Mouse (Mus musculus): ENCODE data around the gene Hist1h3f. TPM values are rescaled to one million over a fixed set of nuclear protein-coding genes. Genes with fewer than 3 reads are reported as not detected.

The Hist1h3f gene
- 10 to 100 TPM; 21.6 to 40.3 TPM for total RNA-seq (2021)
- long read RNA-seq, experiment 1, result 0 reads
- long read RNA-seq, experiment 2, result 0 reads

DNA sequence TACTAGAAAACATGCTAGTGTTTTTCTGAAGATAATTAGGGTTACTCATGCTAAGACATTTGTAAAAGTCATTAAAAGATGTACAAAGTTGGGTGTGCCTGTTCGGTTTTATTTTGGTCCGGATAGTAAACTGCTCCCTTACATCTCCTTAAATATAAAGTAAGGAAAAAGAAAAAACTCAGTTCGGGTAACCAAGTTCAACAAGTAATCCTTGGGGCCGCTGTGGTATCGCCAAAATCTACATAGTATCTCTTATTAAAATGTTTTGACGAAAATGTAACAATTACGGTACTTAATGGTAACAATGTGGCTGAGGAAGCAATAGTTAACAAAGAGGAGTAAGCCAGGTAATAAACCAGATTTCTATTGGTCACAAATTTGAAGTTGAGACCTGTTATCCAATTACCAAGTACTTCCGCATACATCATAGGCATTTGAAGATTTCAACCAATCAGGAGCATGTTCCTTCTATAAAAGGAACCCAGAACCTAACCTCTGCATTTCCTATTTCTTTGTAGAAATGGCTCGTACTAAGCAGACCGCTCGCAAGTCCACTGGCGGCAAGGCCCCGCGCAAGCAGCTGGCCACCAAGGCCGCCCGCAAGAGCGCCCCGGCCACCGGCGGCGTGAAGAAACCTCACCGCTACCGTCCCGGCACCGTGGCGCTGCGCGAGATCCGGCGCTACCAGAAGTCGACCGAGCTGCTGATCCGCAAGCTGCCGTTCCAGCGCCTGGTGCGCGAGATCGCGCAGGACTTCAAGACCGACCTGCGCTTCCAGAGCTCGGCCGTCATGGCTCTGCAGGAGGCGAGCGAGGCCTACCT lies at the start of gene Hist1h3f:
Gene Hist1h3f, plus strand, starts transcription at position 88 of the 822 bp plus-strand sequence.
- DNase-seq, result peak; percentile 68
- intact Hi-C loops (cut with DNase I), result loop anchor here (5.0 kb wide), 1 partner anchor 153 kb away; the partner anchor contains the start of genes Hist1h1t and Hist1h4c

DNA sequence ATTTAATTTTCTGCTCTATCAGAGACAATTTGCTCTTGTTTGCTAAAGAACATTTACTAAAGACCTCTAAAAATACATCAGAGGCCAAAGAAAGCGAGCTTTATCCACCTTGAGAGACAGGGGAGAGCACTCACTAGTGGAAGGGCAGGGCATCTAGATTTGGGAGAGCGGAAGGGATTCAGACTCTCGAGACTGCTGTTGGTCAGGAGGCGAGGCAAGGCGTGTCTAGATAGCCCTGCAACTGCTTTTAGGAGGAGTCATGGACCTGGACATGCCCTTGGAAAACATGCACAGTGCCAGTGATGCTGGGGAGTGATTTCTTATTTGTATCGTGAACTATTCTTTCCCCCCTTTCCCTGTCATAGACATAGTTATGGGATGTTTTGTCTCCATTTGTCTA lies 48.3 kb upstream of the Hist1h3f start:
- DNase-seq, result no peak
- intact Hi-C loops (cut with DNase I), result no loop called here

DNA sequence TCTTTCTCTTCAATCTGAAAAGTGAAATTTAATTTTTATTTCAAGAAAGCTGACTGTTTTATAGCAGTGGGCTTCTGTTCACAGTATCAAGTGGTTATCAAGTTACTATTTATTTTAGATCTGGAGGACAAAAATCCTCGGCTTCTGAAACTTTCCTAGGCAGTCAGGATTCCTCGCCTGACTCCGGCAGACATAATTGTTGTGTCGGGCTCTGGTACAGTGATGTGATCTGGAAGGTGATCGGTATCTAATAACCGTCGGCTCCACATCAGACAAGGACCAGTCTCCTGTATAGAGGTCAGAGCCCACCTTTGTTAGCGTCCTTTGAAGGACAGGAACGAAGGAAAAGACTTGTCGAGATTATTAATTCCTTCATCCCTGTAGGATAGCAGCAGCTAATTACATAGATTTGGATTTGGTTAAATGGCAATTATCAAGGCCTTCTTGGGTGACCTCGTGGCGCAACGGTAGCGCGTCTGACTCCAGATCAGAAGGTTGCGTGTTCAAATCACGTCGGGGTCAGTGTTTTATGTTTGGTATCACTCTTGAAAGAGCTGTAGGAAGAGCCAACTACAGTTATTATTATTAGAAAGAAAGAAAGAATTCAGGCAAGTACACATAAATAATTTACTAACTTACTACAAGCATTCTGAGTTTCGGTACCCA lies 46.1 kb upstream of the Hist1h3f start:
- DNase-seq, result no peak
- intact Hi-C loops (cut with DNase I), result no loop called here

DNA sequence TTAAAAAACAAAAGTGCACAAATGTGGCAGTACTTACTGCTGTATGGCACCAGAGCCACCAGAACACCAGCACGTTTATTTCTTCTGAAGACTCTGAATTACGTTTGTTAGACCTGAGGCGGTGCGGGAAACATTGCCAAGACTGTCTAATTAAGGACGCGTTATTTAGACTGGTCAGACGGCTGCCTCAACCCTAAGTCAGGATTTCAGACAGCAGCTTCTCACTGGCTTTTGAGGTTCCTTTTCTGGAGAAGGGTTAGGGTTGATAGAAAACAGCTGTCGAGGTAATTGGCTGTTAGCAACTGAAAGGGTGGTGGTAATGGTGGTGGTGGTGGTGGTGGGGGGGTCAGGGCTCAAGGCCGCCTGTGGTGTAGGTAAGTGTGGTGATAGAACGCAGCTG lies 45.2 kb upstream of the Hist1h3f start:
- intact Hi-C loops (cut with DNase I), result no loop called here
- DNase-seq, result no peak

- intact Hi-C loops (cut with DNase I), result no loop called here
- DNase-seq, result no peak
These were observed 43.9 kb upstream of the Hist1h3f start for GRCm38 (mm10) chr13:23499943-23500342.

- peak in 1 of 2 experiments; percentile 22 for DNase-seq
- intact Hi-C loops (cut with DNase I), result no loop called here
These were observed 43.2 kb upstream of the Hist1h3f start for GRCm38 (mm10) chr13:23500424-23501200.

- DNase-seq, result no peak
- intact Hi-C loops (cut with DNase I), result no loop called here
These were observed 42.3 kb upstream of the Hist1h3f start for GRCm38 (mm10) chr13:23501511-23501910.

- no peak for DNase-seq
- intact Hi-C loops (cut with DNase I), result no loop called here
These were observed 41.8 kb upstream of the Hist1h3f start for GRCm38 (mm10) chr13:23502031-23502567.

DNA sequence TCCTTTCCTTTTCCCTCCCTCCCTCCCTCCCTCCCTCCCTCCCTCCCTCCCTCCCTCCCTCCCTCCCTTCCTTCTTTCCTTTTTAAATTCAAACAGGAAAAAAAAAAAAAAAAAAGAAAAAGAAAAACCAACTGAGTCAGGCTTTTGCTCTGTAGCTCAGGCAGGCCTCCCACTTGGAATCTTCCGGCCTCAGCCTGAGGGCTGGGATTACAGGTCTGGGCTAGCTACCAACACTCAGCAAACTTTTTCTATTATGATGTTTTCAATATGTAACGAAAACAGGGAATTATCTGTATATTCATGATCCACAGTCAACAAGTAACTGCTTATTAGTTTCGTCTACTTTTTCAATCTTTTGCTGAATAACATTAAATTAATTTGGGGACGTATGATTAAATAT lies 40.9 kb upstream of the Hist1h3f start:
- intact Hi-C loops (cut with DNase I), result no loop called here

GRCm38 (mm10) chr13:23503797-23504196 lies 40.1 kb upstream of the Hist1h3f start:
- peak in 1 of 2 experiments; percentile 58 for DNase-seq
- intact Hi-C loops (cut with DNase I), result no loop called here

More for the DNA sequence above, 40.9 kb upstream of the Hist1h3f start:
- DNase-seq, result no peak

DNA sequence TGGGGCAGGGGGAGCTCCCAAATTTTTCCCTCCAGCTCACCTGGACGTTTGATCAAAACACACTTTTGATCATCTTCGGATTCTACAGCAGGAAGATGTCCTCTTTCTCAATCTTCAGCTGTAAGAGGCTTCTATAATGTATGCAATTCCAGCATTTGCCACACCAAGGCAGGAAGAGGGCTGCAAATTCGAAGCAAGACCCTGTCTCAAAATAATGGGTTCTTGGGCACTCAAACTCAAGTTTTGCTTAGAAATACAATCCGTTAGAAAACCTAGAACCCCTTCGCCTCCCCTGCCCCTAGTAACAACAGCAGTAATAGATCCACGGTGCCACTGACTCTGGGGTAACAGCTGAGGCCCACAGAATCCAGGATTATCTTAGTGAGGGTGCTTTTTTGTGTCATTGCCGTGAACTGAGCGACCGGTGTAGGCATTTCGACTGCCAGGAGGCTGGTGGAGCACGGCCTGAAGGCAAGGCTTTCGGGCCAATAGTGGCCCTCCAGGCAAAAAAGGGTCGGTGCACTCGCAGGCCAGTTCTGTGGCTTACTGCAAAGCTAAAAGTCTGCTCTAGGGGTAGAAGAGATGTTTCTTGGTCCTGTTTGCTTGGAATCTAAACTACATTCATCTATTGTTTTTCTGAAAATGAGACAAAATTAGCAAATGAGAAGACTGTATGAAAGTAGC lies 38.0 kb upstream of the Hist1h3f start:
- no peak for DNase-seq
- intact Hi-C loops (cut with DNase I), result no loop called here

GRCm38 (mm10) chr13:23506351-23506750 lies 37.5 kb upstream of the Hist1h3f start:
- intact Hi-C loops (cut with DNase I), result no loop called here
- DNase-seq, result no peak

DNA sequence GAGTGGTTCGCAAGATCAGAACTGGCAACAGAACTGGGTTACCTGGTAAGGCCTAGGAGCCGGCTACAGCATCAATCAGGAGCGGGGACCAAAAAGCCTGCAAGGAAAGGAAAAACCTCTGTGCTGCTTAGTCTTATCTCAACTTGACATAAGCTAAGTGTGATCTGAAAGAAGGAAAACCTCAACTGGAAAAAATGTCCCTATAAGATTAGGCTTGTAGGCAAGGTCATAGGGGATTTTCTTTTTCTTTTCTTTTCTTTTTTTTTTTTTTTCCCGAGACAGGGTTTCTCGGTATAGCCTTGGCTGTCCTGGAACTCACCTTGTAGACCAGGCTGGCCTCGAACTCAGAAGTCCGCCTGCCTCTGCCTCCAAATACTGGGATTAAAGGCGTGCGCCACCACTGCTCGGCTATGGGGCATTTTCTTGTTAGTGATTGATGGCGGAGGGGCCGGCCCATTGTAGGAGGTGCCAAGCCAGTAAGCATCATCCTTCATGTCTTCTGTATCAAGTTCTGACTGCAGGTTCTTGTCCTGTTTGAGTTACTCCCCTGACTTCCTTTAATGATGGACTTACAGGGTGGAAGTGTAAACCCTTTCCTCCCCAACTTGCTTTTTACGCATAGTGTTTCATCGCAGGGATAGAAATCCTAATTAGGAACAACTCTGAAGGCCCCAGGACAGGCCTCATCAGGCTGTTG lies 36.9 kb upstream of the Hist1h3f start:
- no peak for DNase-seq
- intact Hi-C loops (cut with DNase I), result no loop called here

- no peak for DNase-seq
- intact Hi-C loops (cut with DNase I), result no loop called here
These were observed 33.7 kb upstream of the Hist1h3f start for GRCm38 (mm10) chr13:23510127-23510526.

- no peak for DNase-seq
- intact Hi-C loops (cut with DNase I), result no loop called here
These were observed 30.3 kb upstream of the Hist1h3f start for GRCm38 (mm10) chr13:23513517-23513916.

GRCm38 (mm10) chr13:23515281-23515680 lies 28.6 kb upstream of the Hist1h3f start:
- intact Hi-C loops (cut with DNase I), result loop anchor here (5.0 kb wide), 3 partner anchors 148 to 1573 kb away; partner anchors contain the start of gene Zfp322a
- no peak for DNase-seq

DNA sequence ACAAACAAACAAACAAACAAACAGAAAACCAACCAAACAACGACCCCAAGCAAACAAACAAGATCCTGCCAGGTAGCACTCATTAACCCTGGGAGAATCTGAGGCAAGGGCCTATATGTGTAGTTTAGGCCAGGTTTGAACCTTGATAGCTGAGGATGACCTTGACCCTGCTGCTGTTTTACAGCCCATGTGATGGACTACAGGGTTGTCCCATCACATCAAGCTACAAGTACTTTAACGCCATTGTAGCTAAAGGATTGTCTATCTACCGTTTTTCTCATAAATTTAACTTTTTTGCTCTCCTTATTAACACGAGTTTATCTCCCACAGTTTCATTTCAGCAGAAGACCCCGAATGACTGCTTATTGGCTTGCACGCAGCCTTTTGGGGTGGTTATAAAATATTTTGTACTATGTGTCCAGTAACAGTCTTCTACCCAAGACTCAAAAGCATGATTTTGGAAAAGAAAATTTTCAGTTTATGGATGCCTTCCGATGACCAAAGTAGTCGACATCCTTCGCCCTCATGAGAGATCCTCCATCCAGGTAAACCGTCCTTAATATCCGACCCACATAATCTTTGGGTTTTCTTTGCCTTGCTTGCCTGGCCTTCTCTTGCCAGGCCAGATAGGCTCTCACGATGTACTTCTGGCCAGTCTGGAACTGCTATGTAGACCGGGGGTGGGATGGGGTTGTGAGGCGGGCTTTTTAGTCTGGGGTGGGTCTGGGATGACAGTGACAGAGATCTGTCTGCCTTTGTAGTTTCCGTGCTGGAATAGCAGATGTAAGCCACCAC lies 27.8 kb upstream of the Hist1h3f start:
- no peak for DNase-seq
- intact Hi-C loops (cut with DNase I), result loop anchor here (2.0 to 5.0 kb wide), 4 partner anchors 63 to 1574 kb away; partner anchors contain the start of gene Zfp322a
